Mouse (Mus musculus): Measurements from ENCODE around the gene Comtd1. TPM values are rescaled to one million over a fixed set of nuclear protein-coding genes. Genes with fewer than 3 reads are reported as not detected.
A peak's percentile ranks its signal among the peaks of the same experiment; 100 is the strongest.

The Comtd1 gene
- polyA plus RNA-seq, 1 experiment from 2014 or later, result 16.1 TPM

DNA sequence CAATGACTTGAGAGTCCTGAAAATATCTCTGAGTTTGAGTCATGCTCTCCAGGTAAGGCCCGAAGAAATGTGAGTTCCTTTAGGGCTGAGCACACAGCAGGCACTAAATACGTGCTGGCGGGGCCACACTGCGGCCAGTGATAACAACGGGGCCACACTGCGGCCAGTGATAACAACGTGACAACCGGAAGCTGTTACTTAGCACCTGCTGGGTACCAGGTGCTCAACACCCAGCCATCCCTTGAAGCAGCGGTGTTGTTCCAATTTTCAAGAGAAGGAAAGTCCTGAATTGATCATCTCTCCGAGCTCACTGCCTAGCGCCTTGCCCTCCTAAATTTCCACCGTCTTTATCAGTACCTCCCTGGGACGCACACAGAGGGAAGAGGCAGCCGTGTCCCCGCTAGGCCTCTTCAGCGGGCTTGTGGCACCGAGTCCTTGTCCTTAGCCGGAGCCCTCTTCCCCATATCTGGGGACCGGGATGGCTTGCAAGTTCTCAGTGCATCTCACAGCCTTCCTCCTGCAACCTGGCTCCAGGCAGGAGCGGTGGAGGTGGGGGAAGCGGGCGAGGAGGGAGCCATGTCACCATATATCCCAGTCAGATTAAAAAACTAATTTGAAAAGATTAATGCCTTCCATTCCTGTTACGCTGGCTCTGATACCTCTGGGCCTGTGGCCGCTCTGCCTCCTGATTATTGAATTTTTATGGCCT, 1.8 kb upstream of the Comtd1 start:
- Histone ChIP-seq H3K4me3 (replicated peaks) (no peak overlapping the region), H3K4me2 (no peak overlapping the region), H3K4me1 (peaks cover 28% of the 10 kb centered on the region), H3K9ac (no peak overlapping the region), H3K36me3 (replicated peaks) (peaks cover 10% of the 10 kb centered on the region), H3K9me3 (no peaks in the 10 kb centered on the region), H3K27me3 (no peaks in the 10 kb centered on the region), H3K27ac (no peak overlapping the region)
- ATAC-seq (ENCODE audit: low FRiP score), result no peak
- WGBS, result 91% methylated on average over 24 of the region's 24 CpGs

DNA sequence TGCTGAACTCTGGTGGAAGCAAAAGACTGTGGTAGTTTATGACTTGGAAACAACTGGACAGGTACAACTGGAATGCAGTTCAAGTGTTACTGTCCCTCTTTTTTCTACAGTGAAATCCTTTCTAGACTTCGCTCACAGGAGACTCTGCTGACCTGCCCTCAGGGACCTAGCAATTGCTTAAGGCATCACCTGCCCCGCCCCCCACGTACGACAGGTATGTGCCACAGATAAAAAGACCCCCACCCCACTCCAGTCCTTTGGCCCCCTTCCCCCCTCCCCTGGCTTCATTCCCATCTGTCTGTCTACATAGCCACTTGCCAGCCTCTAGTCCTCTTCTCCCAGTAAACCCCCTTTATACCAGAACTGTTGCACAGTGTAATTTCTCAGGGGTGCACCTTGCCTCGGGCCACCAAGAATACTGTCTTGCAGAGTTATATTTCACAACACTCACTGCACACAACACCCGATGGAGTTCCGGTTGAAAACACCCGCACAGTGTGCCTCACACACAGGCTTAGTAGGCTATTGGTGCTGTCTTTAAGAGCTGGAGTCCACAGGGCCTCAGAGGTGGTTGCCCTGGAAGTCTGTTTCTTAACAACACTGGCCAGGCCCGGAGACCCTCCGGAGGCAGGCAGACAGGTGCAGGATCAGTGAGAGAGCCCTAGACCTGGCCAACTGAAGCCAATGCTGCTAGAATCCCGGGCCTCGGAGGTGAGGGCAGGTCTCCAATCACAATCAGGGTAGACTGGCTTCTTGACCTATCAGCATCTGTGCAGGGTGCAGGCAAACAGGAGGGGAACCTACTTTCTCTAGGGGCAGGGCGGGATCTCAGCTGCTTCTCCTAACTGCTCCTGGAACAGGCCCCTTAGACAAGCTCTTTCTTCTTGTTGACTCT, 994 bp upstream of the Comtd1 start:
- Histone ChIP-seq H3K36me3 (replicated peaks) (peaks cover 15% of the 10 kb centered on the region), H3K4me2 (no peak overlapping the region), H3K9me3 (no peaks in the 10 kb centered on the region), H3K4me1 (peaks cover 28% of the 10 kb centered on the region), H3K4me3 (replicated peaks) (no peak overlapping the region), H3K9ac (no peak overlapping the region), H3K27me3 (no peaks in the 10 kb centered on the region), H3K27ac (no peak overlapping the region)
- WGBS, result 90% methylated on average over 13 of the region's 13 CpGs
- ATAC-seq (ENCODE audit: low FRiP score), result no peak

- Histone ChIP-seq H3K27me3 (no peaks in the 10 kb centered on the region), H3K4me2 (peak overlapping the region; percentile 99), H3K9me3 (no peaks in the 10 kb centered on the region), H3K9ac (peak overlapping the region; percentile 71), H3K36me3 (replicated peaks) (peaks cover 37% of the 10 kb centered on the region), H3K4me3 (replicated peaks) (peak overlapping the region; percentile 67), H3K27ac (peak overlapping the region; percentile 27), H3K4me1 (peaks cover 18% of the 10 kb centered on the region)
- 0% methylated on average over 46 of the region's 50 CpGs for WGBS
- peak; percentile 57 for ATAC-seq (ENCODE audit: low FRiP score)
Observed at GRCm38 (mm10) chr14:21847381-21848165, 1.2 kb downstream of the Comtd1 start.

DNA sequence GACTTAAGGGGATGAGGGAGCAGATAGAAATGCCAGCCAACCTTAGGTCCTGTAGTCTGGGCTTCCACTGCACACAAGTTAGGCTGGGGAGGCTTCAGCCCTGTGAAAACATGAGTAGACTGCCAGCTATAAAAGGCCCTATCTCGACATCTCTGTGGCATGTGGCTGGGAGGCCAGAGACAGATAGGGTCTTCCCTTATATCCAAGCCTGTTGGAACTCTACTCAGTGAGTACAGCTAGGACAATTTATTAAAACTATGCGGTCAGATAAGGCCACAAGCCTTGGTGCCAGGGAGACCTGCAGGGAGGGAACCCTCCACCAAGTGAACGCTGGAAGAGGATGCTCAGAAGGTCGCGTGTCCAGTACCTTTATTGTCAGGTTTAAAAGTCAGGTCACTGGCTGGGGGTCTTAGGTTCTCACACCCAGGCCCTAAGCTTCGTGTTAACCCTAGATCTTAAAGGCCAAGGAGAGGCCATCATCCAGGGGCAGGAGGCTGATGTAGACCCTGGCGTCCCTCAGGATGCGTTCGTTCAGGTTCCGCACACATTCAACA, 1.9 kb downstream of the Comtd1 start:
- Histone ChIP-seq H3K4me2 (peak overlapping the region; percentile 99), H3K4me1 (peaks cover 18% of the 10 kb centered on the region), H3K27me3 (no peaks in the 10 kb centered on the region), H3K27ac (peak overlapping the region; percentile 27; the same call in 1 of the 2 replicates), H3K36me3 (replicated peaks) (peaks cover 44% of the 10 kb centered on the region), H3K4me3 (replicated peaks) (peak overlapping the region; percentile 67), H3K9ac (peak overlapping the region; percentile 71; the same call in 1 of the 2 replicates), H3K9me3 (no peaks in the 10 kb centered on the region)
- WGBS, result 19% methylated on average over 10 of the region's 10 CpGs
- ATAC-seq (ENCODE audit: low FRiP score), result no peak

DNA sequence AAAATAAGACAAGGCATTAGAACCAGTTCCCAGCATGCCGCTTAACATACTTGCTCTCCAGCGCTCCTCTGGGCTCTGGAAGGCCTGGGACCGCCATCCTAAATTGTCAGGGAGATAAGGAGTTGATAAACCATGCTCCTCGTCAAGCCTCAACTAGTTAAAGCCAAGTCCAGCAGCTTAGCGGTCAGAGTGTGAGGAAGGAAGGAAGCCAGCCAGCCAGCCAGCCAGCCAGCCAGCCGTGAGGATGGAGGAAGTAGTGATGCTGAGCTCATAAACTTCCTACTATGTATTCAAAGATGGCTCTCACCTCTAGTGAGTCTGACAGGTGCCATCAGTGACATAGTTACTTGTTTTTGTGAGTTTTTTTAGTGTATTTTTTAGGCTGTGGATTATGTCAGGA, 5.5 kb downstream of the Comtd1 start:
- peaks cover 81% of the 10 kb centered on the region for H3K36me3 ChIP-seq (replicated peaks)
- 87% methylated on average over 6 of the region's 6 CpGs for WGBS

DNA sequence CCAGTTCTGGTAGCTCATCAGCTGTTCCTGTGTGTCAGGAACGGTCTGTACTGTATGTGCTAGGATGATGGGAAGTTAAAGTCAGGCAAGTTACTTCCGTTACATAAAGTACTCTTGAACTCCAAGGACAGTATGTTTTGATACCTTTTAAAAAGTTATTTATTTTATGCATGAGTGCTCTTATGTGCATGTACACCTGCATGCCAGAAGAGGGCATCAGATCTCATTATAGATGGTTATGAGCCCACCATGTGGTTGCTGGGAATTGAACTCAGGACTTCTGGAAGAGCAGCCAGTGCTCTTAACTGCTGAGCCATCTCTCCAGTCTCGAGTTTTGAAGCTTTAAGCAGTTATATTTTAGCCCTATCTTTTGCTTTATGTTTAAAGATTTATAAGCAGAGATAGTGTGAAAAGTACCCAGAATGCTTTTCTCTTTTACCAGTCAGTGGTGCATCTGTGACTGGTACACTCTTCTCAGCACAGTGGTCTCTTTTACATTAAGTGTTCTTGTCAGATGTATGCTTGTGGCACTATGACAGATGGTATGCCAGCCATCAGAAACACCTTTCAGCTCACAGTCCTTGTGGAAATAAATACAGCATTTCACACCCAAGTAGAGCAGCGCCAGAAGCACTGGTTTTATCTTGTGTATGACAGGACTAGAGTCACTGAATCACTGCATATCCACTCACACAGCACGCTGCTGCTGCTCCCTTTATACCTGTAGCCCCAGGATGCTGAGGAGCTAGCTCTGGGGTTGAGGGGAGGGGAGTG, 6.8 kb downstream of the Comtd1 start:
- Histone ChIP-seq H3K9me3 (no peaks in the 10 kb centered on the region), H3K27ac (no peak overlapping the region), H3K27me3 (no peaks in the 10 kb centered on the region), H3K4me2 (no peak overlapping the region), H3K36me3 (replicated peaks) (peaks cover 93% of the 10 kb centered on the region), H3K4me3 (replicated peaks) (no peak overlapping the region), H3K9ac (no peak overlapping the region), H3K4me1 (peaks cover 2% of the 10 kb centered on the region; the same call in 1 of the 2 replicates)
- 92% methylated on average over 5 of the region's 5 CpGs for WGBS
- ATAC-seq (ENCODE audit: low FRiP score), result no peak

More for the DNA sequence above, 5.5 kb downstream of the Comtd1 start:
- Histone ChIP-seq H3K9ac (no peak overlapping the region), H3K4me2 (no peak overlapping the region), H3K4me1 (peaks cover 14% of the 10 kb centered on the region), H3K27me3 (no peaks in the 10 kb centered on the region), H3K4me3 (replicated peaks) (no peak overlapping the region), H3K27ac (no peak overlapping the region), H3K9me3 (no peaks in the 10 kb centered on the region)
- ATAC-seq (ENCODE audit: low FRiP score), result no peak

DNA sequence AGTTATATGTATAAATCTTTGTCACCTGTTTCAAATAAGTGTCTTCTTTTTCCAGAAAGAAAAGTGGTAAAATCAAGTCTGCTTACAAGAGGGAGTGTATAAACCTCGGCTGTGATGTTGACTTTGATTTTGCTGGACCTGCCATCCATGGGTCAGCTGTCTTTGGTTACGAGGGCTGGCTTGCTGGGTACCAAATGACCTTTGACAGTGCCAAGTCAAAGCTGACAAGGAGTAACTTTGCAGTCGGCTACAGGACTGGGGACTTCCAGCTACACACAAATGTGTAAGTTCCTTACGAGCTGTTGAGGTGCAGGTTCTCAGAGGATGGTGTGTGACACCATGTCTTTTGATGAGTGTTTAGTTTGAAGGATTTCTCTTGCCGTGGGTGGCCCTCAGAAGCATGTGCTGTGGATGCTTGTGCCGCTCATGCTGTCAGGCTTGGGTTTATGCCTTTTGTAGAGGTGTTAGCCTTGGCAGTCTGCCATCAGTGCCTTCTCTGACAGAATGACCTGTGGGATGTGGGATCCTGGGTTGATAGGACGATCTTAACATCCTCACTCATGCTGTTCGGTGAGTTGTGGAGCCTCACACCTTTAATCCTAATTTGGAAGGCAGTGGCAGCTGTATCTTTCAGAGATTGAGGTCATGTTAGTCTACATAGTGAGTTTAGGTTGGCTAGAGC, 10.3 kb downstream of the Comtd1 start:
- Histone ChIP-seq H3K4me1 (peaks cover 3% of the 10 kb centered on the region; the same call in 1 of the 2 replicates), H3K27ac (no peak overlapping the region), H3K36me3 (replicated peaks) (peaks cover 89% of the 10 kb centered on the region), H3K4me3 (replicated peaks) (no peak overlapping the region), H3K4me2 (no peak overlapping the region), H3K9ac (no peak overlapping the region), H3K27me3 (no peaks in the 10 kb centered on the region), H3K9me3 (no peaks in the 10 kb centered on the region)
- WGBS, result 89% methylated on average over 8 of the region's 8 CpGs
- ATAC-seq (ENCODE audit: low FRiP score), result no peak

DNA sequence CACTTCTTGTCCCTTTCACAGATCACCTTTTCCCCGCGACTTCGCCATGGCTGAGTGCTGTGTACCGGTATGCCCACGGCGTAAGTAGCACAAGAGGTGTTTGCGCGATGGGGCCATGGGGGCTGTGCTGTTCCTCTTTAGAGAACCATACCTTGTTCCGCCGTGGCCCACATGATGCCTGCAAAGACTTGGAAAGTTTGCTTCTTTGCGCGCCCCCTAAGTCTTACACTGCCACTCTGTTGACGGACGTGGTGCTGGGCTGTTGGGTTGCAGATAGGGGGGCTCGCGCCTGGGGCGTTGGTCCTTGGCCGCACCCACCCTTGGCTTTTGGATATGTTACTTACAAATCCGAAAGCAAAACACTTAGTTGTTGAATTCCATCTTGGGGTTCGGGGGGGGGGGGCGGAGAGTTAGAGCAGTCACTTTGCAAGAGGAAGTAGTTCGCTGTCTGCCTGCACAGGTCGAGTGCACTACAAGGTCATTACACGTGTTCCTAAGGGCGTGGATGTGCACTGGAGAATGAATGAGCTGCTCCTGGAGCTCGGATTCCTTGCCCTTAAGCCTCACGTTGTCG, 16.9 kb downstream of the Comtd1 start:
- H3K27ac ChIP-seq, result peak overlapping the region; percentile 90
- peaks cover 22% of the 10 kb centered on the region for H3K4me1 ChIP-seq
- peak; percentile 25; the same call in 1 of the 2 replicates for ATAC-seq (ENCODE audit: low FRiP score)
- under 1% methylated on average over 28 of the region's 28 CpGs for WGBS
- H3K36me3 ChIP-seq (replicated peaks), result peaks cover 25% of the 10 kb centered on the region
- no peaks in the 10 kb centered on the region for H3K27me3 ChIP-seq
- H3K4me3 ChIP-seq (replicated peaks), result peak overlapping the region; percentile 97
- H3K4me2 ChIP-seq, result peak overlapping the region; percentile 91
- no peaks in the 10 kb centered on the region for H3K9me3 ChIP-seq
- peak overlapping the region; percentile 93 for H3K9ac ChIP-seq

DNA sequence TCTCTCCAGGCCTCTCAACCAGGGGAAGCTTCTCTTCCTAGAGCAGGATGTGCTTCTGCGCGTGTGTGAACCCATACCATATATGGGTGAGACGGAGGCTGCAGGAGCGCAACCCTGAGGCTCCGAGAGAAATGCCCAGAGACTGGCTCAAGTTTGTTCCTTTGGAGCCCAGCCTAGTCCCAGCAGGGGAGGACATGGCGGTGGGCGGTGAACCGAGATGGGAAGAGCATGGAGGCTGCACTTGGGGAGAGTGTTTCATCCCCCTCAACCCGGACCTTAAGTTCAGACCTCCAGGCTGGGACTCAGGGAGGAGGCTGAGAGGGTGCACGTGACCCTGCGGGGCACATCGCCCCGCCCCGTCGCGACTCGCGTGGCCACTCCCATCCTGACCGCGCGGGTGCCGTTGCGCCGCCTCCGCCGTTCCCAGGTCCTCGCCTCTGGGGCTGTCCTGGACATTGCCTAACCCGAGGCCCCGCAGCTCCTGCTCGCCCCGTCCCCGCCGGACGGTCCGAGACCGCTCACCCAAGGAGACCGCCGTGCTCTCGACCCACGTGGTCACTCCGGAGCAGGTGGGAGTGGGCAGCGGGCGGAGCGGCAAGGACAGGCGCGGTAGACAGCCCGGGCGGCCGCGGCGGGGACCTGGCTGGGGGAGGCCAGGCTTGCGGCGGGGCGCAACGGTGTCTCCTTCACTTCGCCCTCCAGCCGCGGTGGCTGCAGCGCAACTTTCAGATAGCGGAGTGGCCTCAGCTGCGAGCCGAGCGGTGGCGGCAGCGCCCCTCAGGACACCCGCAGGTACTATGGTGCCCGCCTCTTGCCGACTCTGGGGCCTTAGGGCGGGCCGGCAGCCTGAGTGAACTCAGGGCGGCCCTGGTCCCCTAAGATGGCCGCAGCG, 17.7 kb downstream of the Comtd1 start:
- H3K9me3 ChIP-seq, result no peaks in the 10 kb centered on the region
- H3K9ac ChIP-seq, result peak overlapping the region; percentile 93
- peaks cover 22% of the 10 kb centered on the region for H3K4me1 ChIP-seq
- H3K36me3 ChIP-seq (replicated peaks), result peaks cover 21% of the 10 kb centered on the region
- no peaks in the 10 kb centered on the region for H3K27me3 ChIP-seq
- peak overlapping the region; percentile 91 for H3K4me2 ChIP-seq
- peak; percentile 99 for ATAC-seq (ENCODE audit: low FRiP score)
- peak overlapping the region; percentile 97 for H3K4me3 ChIP-seq (replicated peaks)
- WGBS, result under 1% methylated on average over 71 of the region's 73 CpGs
- H3K27ac ChIP-seq, result peak overlapping the region; percentile 90

Measured in forebrain, embryonic 12.5 days (tissue).